Mouse (Mus musculus) embryonic facial prominence, embryonic 13.5 days (tissue): ENCODE data around the gene Abcc8. TPM values are rescaled to one million over a fixed set of nuclear protein-coding genes. Genes with fewer than 3 reads are reported as not detected.

Experiments
- ATAC-seq: fragments of 200-750 bp; cut with Nextera tagmentation; 2 replicates; pipeline ENCODE4 v1.8.0; 2017; ENCODE audit warnings: low read depth; ENCODE audit not compliant: insufficient number of reproducible peaks, insufficient read depth, low FRiP score, low TSS enrichment
- H3K27ac ChIP-seq: fragments of 300-500 bp; sonication (generic); 2 replicates; pipeline ENCODE4 v1.5.1; 2015; ENCODE audit warnings: moderate library complexity, mild to moderate bottlenecking, inconsistent platforms
- H3K27me3 ChIP-seq: fragments of 300-500 bp; sonication (generic); 2 replicates; pipeline ENCODE4 v1.6.1; 2015; ENCODE audit warnings: mild to moderate bottlenecking, inconsistent platforms
- H3K36me3 ChIP-seq: fragments of 300-500 bp; sonication (generic); 2 replicates; pipeline ENCODE4 v1.6.1; 2015; ENCODE audit warnings: mild to moderate bottlenecking, inconsistent platforms
- H3K4me1 ChIP-seq: fragments of 300-500 bp; sonication (generic); 2 replicates; pipeline ENCODE4 v1.6.1; 2015; ENCODE audit warnings: inconsistent platforms
- H3K4me2 ChIP-seq: fragments of 300-500 bp; sonication (generic); 2 replicates; pipeline ENCODE4 v1.6.1; 2015; ENCODE audit warnings: moderate library complexity, mild to moderate bottlenecking, inconsistent platforms
- H3K4me3 ChIP-seq: fragments of 300-500 bp; sonication (generic); 2 replicates; pipeline ENCODE4 v1.5.1; 2015; ENCODE audit warnings: mild to moderate bottlenecking, inconsistent platforms
- H3K9ac ChIP-seq: fragments of 300-500 bp; sonication (generic); 2 replicates; pipeline ENCODE4 v1.6.1; 2015; ENCODE audit warnings: mild to moderate bottlenecking, inconsistent platforms
- H3K9me3 ChIP-seq: fragments of 300-500 bp; sonication (generic); 2 replicates; pipeline ENCODE4 v1.6.1; 2016; ENCODE audit warnings: inconsistent platforms
- WGBS: fragments of 180-500 bp; shearing (Covaris S2); methylation state at CpG from one replicate; pipeline ENCODE4 v1.1.7; 2015; ENCODE audit warnings: mixed read lengths; 5-methylcytosine and 5-hydroxymethylcytosine counted together
- polyA plus RNA-seq: library from polyadenylated mRNA; unstranded; fragments of >200 nt; fragmentation: Nextera tagmentation; extraction: Ambion mirVana; gene quantifications from 2 replicates; pipeline ENCODE4 v1.2.1, GENCODE M21; 2015

Gene Abcc8
- 1.3 and 1.8 TPM in 2 replicates for polyA plus RNA-seq

GRCm38 (mm10) chr7:46179431-46180275 is at the start of gene Abcc8:
Abcc8 (minus strand) TSS chr7:46180033.
- Histone ChIP-seq H3K4me3 (peak within 1 kb of the TSS; percentile 47), H3K36me3 (no peaks in the 10 kb centered on the region), H3K27ac (no peak within 1 kb of the TSS), H3K4me1 (peaks cover 9% of the 10 kb centered on the region), H3K9me3 (no peaks in the 10 kb centered on the region), H3K27me3 (peaks cover 69% of the 10 kb centered on the region), H3K4me2 (peak within 1 kb of the TSS; percentile 80), H3K9ac (peak within 1 kb of the TSS; percentile 61)
- whole genome bisulfite sequencing = under 1% methylated on average over 66 of the region's 75 CpGs
- peak; percentile 38; the same call in 1 of the 2 replicates for ATAC-seq

GRCm38 (mm10) chr7:46226936-46227335 is 47.1 kb upstream of the Abcc8 start:
- no peak overlapping the region for H3K4me2 ChIP-seq
- 62% methylated on average over 4 of the region's 4 CpGs for WGBS
- no peak overlapping the region for H3K4me3 ChIP-seq
- H3K36me3 ChIP-seq = no peaks in the 10 kb centered on the region
- peaks cover 4% of the 10 kb centered on the region; the same call in 1 of the 2 replicates for H3K4me1 ChIP-seq
- no peaks in the 10 kb centered on the region for H3K27me3 ChIP-seq
- H3K27ac ChIP-seq = no peak overlapping the region
- H3K9me3 ChIP-seq = no peaks in the 10 kb centered on the region
- ATAC-seq = no peak
- no peak overlapping the region for H3K9ac ChIP-seq

- no peaks in the 10 kb centered on the region for H3K9me3 ChIP-seq
- peaks cover 4% of the 10 kb centered on the region; the same call in 1 of the 2 replicates for H3K4me1 ChIP-seq
- 32% methylated on average over 7 of the region's 7 CpGs for WGBS
- no peak for ATAC-seq
- no peak overlapping the region for H3K9ac ChIP-seq
- no peak overlapping the region for H3K4me2 ChIP-seq
- no peaks in the 10 kb centered on the region for H3K36me3 ChIP-seq
- no peak overlapping the region for H3K4me3 ChIP-seq
- H3K27ac ChIP-seq = no peak overlapping the region
- H3K27me3 ChIP-seq = no peaks in the 10 kb centered on the region
These were observed 46.4 kb upstream of the Abcc8 start for GRCm38 (mm10) chr7:46226253-46226652.

GRCm38 (mm10) chr7:46220591-46221129 is 40.8 kb upstream of the Abcc8 start:
- no peaks in the 10 kb centered on the region for H3K9me3 ChIP-seq
- ATAC-seq = no peak; the same call in 1 of the 2 replicates
- H3K4me3 ChIP-seq = no peak overlapping the region
- H3K27ac ChIP-seq = no peak overlapping the region
- WGBS = 67% methylated on average over 8 of the region's 8 CpGs
- H3K27me3 ChIP-seq = 0 out of 2 replicates have a peak, but pooled peaks cover 4% of the 10 kb centered on the region
- no peaks in the 10 kb centered on the region; the same call in none of the 2 replicates for H3K4me1 ChIP-seq
- no peaks in the 10 kb centered on the region for H3K36me3 ChIP-seq
- no peak overlapping the region for H3K9ac ChIP-seq
- no peak overlapping the region for H3K4me2 ChIP-seq

GRCm38 (mm10) chr7:46218415-46218814 is 38.6 kb upstream of the Abcc8 start:
- no peaks in the 10 kb centered on the region; the same call in none of the 2 replicates for H3K4me1 ChIP-seq
- WGBS = 14% methylated on average over 11 of the region's 11 CpGs
- H3K36me3 ChIP-seq = no peaks in the 10 kb centered on the region
- H3K4me3 ChIP-seq = no peak overlapping the region
- H3K9ac ChIP-seq = no peak overlapping the region
- no peak overlapping the region for H3K4me2 ChIP-seq
- no peak overlapping the region for H3K27ac ChIP-seq
- H3K9me3 ChIP-seq = no peaks in the 10 kb centered on the region
- H3K27me3 ChIP-seq = 0 out of 2 replicates have a peak, but pooled peaks cover 4% of the 10 kb centered on the region
- ATAC-seq = no peak

- WGBS = 41% methylated on average over 2 of the region's 2 CpGs
- no peak for ATAC-seq
- Histone ChIP-seq H3K4me1 (no peaks in the 10 kb centered on the region; the same call in none of the 2 replicates), H3K9ac (no peak overlapping the region), H3K36me3 (no peaks in the 10 kb centered on the region), H3K4me3 (no peak overlapping the region), H3K27me3 (0 out of 2 replicates have a peak, but pooled peaks cover 4% of the 10 kb centered on the region), H3K4me2 (no peak overlapping the region), H3K27ac (no peak overlapping the region), H3K9me3 (no peaks in the 10 kb centered on the region)
These were observed 36.6 kb upstream of the Abcc8 start for GRCm38 (mm10) chr7:46216481-46216880.

- Histone ChIP-seq H3K4me2 (no peak overlapping the region), H3K9ac (no peak overlapping the region), H3K4me1 (0 out of 2 replicates have a peak, but pooled peaks cover 4% of the 10 kb centered on the region), H3K27me3 (no peaks in the 10 kb centered on the region), H3K27ac (no peak overlapping the region), H3K9me3 (no peaks in the 10 kb centered on the region), H3K4me3 (no peak overlapping the region), H3K36me3 (no peaks in the 10 kb centered on the region)
- ATAC-seq = no peak
- WGBS = 61% methylated on average over 6 of the region's 6 CpGs
These were observed 30.4 kb upstream of the Abcc8 start for GRCm38 (mm10) chr7:46210276-46210675.

- no peak overlapping the region for H3K4me3 ChIP-seq
- no peak for ATAC-seq
- H3K36me3 ChIP-seq = no peaks in the 10 kb centered on the region
- H3K9ac ChIP-seq = no peak overlapping the region
- no peak overlapping the region for H3K4me2 ChIP-seq
- peaks cover 5% of the 10 kb centered on the region; the same call in 1 of the 2 replicates for H3K4me1 ChIP-seq
- no peaks in the 10 kb centered on the region for H3K9me3 ChIP-seq
- no peak overlapping the region for H3K27ac ChIP-seq
- 88% methylated on average over 8 of the region's 8 CpGs for WGBS
- no peaks in the 10 kb centered on the region for H3K27me3 ChIP-seq
These were observed 28.3 kb upstream of the Abcc8 start for GRCm38 (mm10) chr7:46208131-46208530.

GRCm38 (mm10) chr7:46204775-46205174 is 24.9 kb upstream of the Abcc8 start:
- H3K4me1 ChIP-seq = peaks cover 16% of the 10 kb centered on the region
- no peaks in the 10 kb centered on the region for H3K9me3 ChIP-seq
- H3K27me3 ChIP-seq = no peaks in the 10 kb centered on the region
- WGBS = 78% methylated on average over 6 of the region's 6 CpGs
- no peak overlapping the region for H3K4me3 ChIP-seq
- no peak overlapping the region for H3K27ac ChIP-seq
- H3K4me2 ChIP-seq = no peak overlapping the region
- H3K9ac ChIP-seq = no peak overlapping the region
- ATAC-seq = no peak
- no peaks in the 10 kb centered on the region for H3K36me3 ChIP-seq

- Histone ChIP-seq H3K9ac (no peak overlapping the region), H3K36me3 (no peaks in the 10 kb centered on the region), H3K9me3 (no peaks in the 10 kb centered on the region), H3K4me2 (no peak overlapping the region), H3K27ac (no peak overlapping the region), H3K27me3 (no peaks in the 10 kb centered on the region), H3K4me1 (peaks cover 16% of the 10 kb centered on the region), H3K4me3 (no peak overlapping the region)
- ATAC-seq = no peak
- 30% methylated on average over 11 of the region's 11 CpGs for WGBS
These were observed 24.2 kb upstream of the Abcc8 start for GRCm38 (mm10) chr7:46204046-46204471.

GRCm38 (mm10) chr7:46201649-46202048 is 21.8 kb upstream of the Abcc8 start:
- no peak for ATAC-seq
- Histone ChIP-seq H3K27ac (no peak overlapping the region), H3K9ac (no peak overlapping the region), H3K9me3 (no peaks in the 10 kb centered on the region), H3K36me3 (no peaks in the 10 kb centered on the region), H3K27me3 (no peaks in the 10 kb centered on the region), H3K4me1 (peaks cover 16% of the 10 kb centered on the region), H3K4me3 (peak overlapping the region; percentile 21; the same call in 1 of the 2 replicates), H3K4me2 (peak overlapping the region; percentile 41)
- 15% methylated on average over 14 of the region's 14 CpGs for WGBS
